Mouse (Mus musculus) lung, adult 2 months (tissue): ENCODE results near the gene Lnx1. TPM values are rescaled to one million over a fixed set of nuclear protein-coding genes. Genes with fewer than 3 reads are reported as not detected.

Experiments
- DNase-seq: peaks from one replicate; pipeline ENCODE4 v3.0.0; 2022
- H3K4me1 ChIP-seq: fragments of 200-500 bp; 2 replicates; pipeline ENCODE4 v1.6.1; 2011; ENCODE audit warnings: low read length; ENCODE audit not compliant: control insufficient read depth, insufficient read depth
- H3K4me3 ChIP-seq: fragments of 200-500 bp; replicated peaks from 2 replicates; pipeline ENCODE3; 2011; ENCODE audit warnings: low read depth, mild to moderate bottlenecking, control low read depth, low read length; ENCODE audit errors: extremely low read depth
- CTCF ChIP-seq: fragments of 200-500 bp; IDR thresholded peaks from 2 replicates; pipeline ENCODE4 v1.5.1; 2011; ENCODE audit warnings: mild to moderate bottlenecking, low read length, control low read depth; ENCODE audit not compliant: insufficient read depth
- POLR2A ChIP-seq: fragments of 200-500 bp; IDR thresholded peaks from 2 replicates; pipeline ENCODE4 v1.6.1; 2011; ENCODE audit warnings: low read depth, mild to moderate bottlenecking, control low read depth, low read length, borderline replicate concordance; ENCODE audit errors: extremely low read depth
- WGBS: fragments of 180-500 bp; shearing (Covaris S2); methylation state at CpG from one replicate; pipeline ENCODE4 v1.1.7; 2018; 5-methylcytosine and 5-hydroxymethylcytosine counted together
- polyA plus RNA-seq: library from polyadenylated mRNA; depleted of rRNA; stranded (reverse); fragments of >200 nt; gene quantifications from 2 replicates; pipeline ENCODE4 v1.2.3, GENCODE M21; 2012; rRNA removed

Gene Lnx1
- 3.4 and 4.0 TPM in 2 replicates for polyA plus RNA-seq

DNA sequence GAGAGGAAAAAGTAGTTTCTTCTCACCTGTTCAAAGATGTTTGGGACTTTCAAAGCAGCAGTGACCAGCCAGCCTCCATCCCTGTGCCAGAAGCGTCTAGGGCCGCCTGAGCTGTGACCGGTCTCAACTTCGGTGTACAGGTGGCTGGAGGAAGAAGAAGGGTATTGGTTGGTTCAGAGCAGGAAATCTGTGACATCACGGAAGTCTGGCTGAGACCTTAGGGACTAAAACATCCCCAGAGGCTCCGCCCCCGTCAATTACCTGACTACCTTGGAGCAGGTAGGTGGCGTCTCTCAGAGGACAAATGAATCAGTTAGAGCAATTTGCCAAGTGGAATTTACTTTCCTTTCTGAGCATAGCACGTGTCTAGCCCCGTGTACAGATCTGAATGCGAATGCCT, at the start of gene Lnx1:
Gene Lnx1, minus strand, starts transcription at position 147 of the 400 bp plus-strand sequence.
- TF ChIP-seq POLR2A (peak; percentile 25; the same call in 1 of the 2 replicates), CTCF (no peak)
- H3K4me3 ChIP-seq, result no peak within 1 kb of the TSS
- DNase-seq, result no peak
- 65% methylated on average over 11 of the region's 11 CpGs for WGBS
- peaks cover 2% of the 10 kb centered on the region for H3K4me1 ChIP-seq

- TF ChIP-seq CTCF (no peak), POLR2A (no peak)
- WGBS, result 78% methylated on average over 5 of the region's 5 CpGs
- Histone ChIP-seq H3K4me3 (no peak overlapping the region), H3K4me1 (no peaks in the 10 kb centered on the region)
- no peak for DNase-seq
These were observed 47.8 kb upstream of the Lnx1 start for GRCm38 (mm10) chr5:74750501-74750900.

DNA sequence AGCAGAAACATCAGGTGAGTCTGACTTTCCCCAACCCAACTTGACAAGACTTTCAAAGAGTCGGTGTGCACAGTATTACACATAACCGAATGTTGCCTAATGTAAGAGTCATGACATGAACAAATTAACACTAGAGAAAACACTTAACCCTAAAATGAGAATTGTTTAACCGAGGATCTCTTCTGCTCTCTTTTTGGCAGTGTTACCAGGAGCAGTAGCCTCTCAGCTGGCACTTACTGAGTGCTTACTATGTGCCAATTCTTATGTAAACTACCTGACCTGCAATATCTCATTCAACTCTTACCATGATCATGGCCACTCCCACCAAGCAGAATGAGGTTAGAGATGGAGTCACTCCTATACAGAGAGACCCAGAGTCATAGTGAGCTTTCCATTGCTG, 44.8 kb upstream of the Lnx1 start:
- Histone ChIP-seq H3K4me1 (no peaks in the 10 kb centered on the region), H3K4me3 (no peak overlapping the region)
- WGBS, result 62% methylated on average over 3 of the region's 3 CpGs
- no peak for TF ChIP-seq POLR2A
- TF ChIP-seq CTCF, result no peak
- DNase-seq, result no peak

GRCm38 (mm10) chr5:74740951-74741350, 38.2 kb upstream of the Lnx1 start:
- DNase-seq, result no peak
- WGBS, result 78% methylated on average over 9 of the region's 9 CpGs
- no peak for TF ChIP-seq CTCF
- TF ChIP-seq POLR2A, result no peak
- no peak overlapping the region for H3K4me3 ChIP-seq
- H3K4me1 ChIP-seq, result no peaks in the 10 kb centered on the region

GRCm38 (mm10) chr5:74739435-74739834, 36.7 kb upstream of the Lnx1 start:
- no peak for DNase-seq
- WGBS, result 49% methylated on average over 12 of the region's 12 CpGs
- Histone ChIP-seq H3K4me1 (no peaks in the 10 kb centered on the region), H3K4me3 (no peak overlapping the region)
- TF ChIP-seq CTCF, result no peak
- TF ChIP-seq POLR2A, result no peak

- TF ChIP-seq CTCF (no peak), POLR2A (no peak)
- no peak overlapping the region for H3K4me3 ChIP-seq
- WGBS, result 57% methylated on average over 3 of the region's 3 CpGs
- peak; percentile 27 for DNase-seq
- H3K4me1 ChIP-seq, result no peaks in the 10 kb centered on the region
These were observed 35.6 kb upstream of the Lnx1 start for GRCm38 (mm10) chr5:74738312-74738711.

DNA sequence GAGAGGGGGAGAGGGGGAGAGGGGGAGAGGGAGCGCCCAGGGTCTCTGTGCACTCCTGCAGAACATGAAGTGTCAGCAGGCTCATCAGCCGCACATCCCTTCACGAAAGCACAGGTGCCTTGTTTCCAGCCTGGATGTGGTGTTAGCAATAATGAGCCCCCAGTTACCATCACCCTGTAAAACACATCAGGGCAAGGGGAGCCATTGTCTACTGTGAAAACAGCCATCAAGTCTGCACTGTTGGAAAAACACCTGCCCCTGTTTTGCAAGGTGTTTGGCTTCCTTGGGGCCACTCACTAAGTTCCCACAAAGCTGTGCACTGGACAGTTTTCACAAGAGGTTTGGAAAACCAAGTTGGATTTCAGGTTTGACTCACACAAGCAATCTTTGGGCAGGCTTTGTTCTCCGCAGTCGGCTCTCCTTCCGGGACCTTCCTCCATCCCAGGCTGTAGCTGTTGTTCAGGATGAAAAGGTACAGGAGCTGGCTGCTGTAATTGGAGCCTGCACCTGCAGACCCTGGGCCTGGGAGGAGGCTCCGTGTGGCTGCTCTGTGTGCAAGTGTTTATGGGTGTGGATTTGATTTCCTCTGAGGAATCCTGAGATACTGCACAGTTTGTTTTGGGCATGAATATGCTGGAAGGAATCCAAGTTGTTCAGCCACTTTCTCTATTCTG, 31.3 kb upstream of the Lnx1 start:
- 50% methylated on average over 7 of the region's 7 CpGs for WGBS
- Histone ChIP-seq H3K4me3 (no peak overlapping the region), H3K4me1 (no peaks in the 10 kb centered on the region)
- no peak for DNase-seq
- TF ChIP-seq POLR2A (no peak), CTCF (no peak)

GRCm38 (mm10) chr5:74732613-74733012, 29.9 kb upstream of the Lnx1 start:
- WGBS, result 57% methylated on average over 8 of the region's 8 CpGs
- DNase-seq, result peak; percentile 41
- no peaks in the 10 kb centered on the region for H3K4me1 ChIP-seq
- H3K4me3 ChIP-seq, result no peak overlapping the region
- TF ChIP-seq POLR2A (no peak), CTCF (no peak)

GRCm38 (mm10) chr5:74730601-74731000, 27.9 kb upstream of the Lnx1 start:
- Histone ChIP-seq H3K4me3 (no peak overlapping the region), H3K4me1 (no peaks in the 10 kb centered on the region)
- TF ChIP-seq CTCF (no peak), POLR2A (no peak)
- 54% methylated on average over 5 of the region's 5 CpGs for WGBS
- no peak for DNase-seq

GRCm38 (mm10) chr5:74729567-74729966, 26.9 kb upstream of the Lnx1 start:
- WGBS, result 49% methylated on average over 6 of the region's 6 CpGs
- DNase-seq, result no peak

More at GRCm38 (mm10) chr5:74729567-74729966, 26.9 kb upstream of the Lnx1 start:
- no peak for TF ChIP-seq POLR2A
- no peak for TF ChIP-seq CTCF
- Histone ChIP-seq H3K4me1 (no peaks in the 10 kb centered on the region), H3K4me3 (no peak overlapping the region)
